Mouse (Mus musculus): Measurements from ENCODE around the gene Cers2. TPM values are rescaled to one million over a fixed set of nuclear protein-coding genes. Genes with fewer than 3 reads are reported as not detected.
"Not testable (repeated sequence)": the region's sequence is repeated elsewhere in the genome, so short reads cannot be mapped to it uniquely, and the experiment has no call there.

Gene Cers2
- polyA plus RNA-seq, 1 experiment, result 124 TPM

DNA sequence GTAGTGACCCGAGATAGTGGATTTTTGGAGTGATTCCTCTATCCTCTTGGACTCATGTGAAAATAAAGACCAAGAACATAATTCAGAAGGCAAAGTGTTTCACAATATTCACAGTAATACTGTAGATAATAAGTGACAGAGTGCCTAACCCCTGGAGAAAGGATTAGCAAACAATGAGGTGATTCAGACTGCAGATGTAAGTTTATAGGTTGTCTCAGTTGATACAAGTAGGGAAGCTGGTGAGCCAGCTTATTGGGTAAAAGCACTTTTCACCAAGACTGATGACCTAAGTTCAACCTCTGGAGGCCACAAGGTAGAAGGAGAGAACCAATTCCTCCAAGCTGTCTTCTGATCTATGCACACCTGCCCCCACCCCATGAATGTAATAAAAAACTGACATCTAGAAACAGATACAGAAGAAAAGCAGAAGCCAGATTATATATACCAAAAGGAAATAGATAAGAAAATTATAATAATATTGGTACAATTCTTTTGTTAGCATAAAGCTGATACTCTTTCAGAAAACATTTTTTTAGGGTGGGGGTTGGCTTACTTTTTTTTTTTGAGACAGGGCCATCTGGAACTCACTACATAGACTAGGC lies 14.3 kb downstream of the Cers2 start:
- H3K4me3 ChIP-seq (replicated peaks), result no peak overlapping the region
- TF ChIP-seq FLI1 (IDR thresholded peaks at IDR 0.05; ENCODE audit: low read length), result no peak
- TF ChIP-seq GATA1 (IDR thresholded peaks at IDR 0.05; ENCODE audit: borderline replicate concordance, low read length), result no peak
- peaks cover 98% of the 10 kb centered on the region for H3K36me3 ChIP-seq (replicated peaks; ENCODE audit: low read length)
- H3K4me1 ChIP-seq, result peaks cover 15% of the 10 kb centered on the region
- H3K27me3 ChIP-seq (replicated peaks), result no peaks in the 10 kb centered on the region
- no peaks in the 10 kb centered on the region for H3K9me3 ChIP-seq

GRCm38 (mm10) chr3:95331528-95331927 lies 16.9 kb downstream of the Cers2 start:
- Histone ChIP-seq H3K27me3 (replicated peaks) (no peaks in the 10 kb centered on the region), H3K36me3 (replicated peaks; ENCODE audit: low read length) (peaks cover 97% of the 10 kb centered on the region), H3K4me3 (replicated peaks) (no peak overlapping the region), H3K4me1 (peaks cover 5% of the 10 kb centered on the region; the same call in 1 of the 2 replicates), H3K9me3 (no peaks in the 10 kb centered on the region)
- TF ChIP-seq GATA1 (IDR thresholded peaks at IDR 0.05; ENCODE audit: borderline replicate concordance, low read length) (no peak), FLI1 (IDR thresholded peaks at IDR 0.05; ENCODE audit: low read length) (no peak)

GRCm38 (mm10) chr3:95337345-95337744 lies 22.8 kb downstream of the Cers2 start:
- no peak for TF ChIP-seq GATA1 (IDR thresholded peaks at IDR 0.05; ENCODE audit: borderline replicate concordance, low read length)
- no peak overlapping the region for H3K4me3 ChIP-seq (replicated peaks)
- peaks cover 98% of the 10 kb centered on the region for H3K36me3 ChIP-seq (replicated peaks; ENCODE audit: low read length)
- no peaks in the 10 kb centered on the region for H3K27me3 ChIP-seq (replicated peaks)
- peaks cover 5% of the 10 kb centered on the region; the same call in 1 of the 2 replicates for H3K4me1 ChIP-seq
- no peaks in the 10 kb centered on the region for H3K9me3 ChIP-seq

- H3K4me3 ChIP-seq (replicated peaks), result no peak overlapping the region
- H3K9me3 ChIP-seq, result no peaks in the 10 kb centered on the region
- H3K27me3 ChIP-seq (replicated peaks), result no peaks in the 10 kb centered on the region
- peaks cover 98% of the 10 kb centered on the region for H3K36me3 ChIP-seq (replicated peaks; ENCODE audit: low read length)
- TF ChIP-seq FLI1 (IDR thresholded peaks at IDR 0.05; ENCODE audit: low read length) (no peak), GATA1 (IDR thresholded peaks at IDR 0.05; ENCODE audit: borderline replicate concordance, low read length) (no peak)
- peaks cover 5% of the 10 kb centered on the region; the same call in 1 of the 2 replicates for H3K4me1 ChIP-seq
Measured at GRCm38 (mm10) chr3:95338251-95338650, 23.7 kb downstream of the Cers2 start.

DNA sequence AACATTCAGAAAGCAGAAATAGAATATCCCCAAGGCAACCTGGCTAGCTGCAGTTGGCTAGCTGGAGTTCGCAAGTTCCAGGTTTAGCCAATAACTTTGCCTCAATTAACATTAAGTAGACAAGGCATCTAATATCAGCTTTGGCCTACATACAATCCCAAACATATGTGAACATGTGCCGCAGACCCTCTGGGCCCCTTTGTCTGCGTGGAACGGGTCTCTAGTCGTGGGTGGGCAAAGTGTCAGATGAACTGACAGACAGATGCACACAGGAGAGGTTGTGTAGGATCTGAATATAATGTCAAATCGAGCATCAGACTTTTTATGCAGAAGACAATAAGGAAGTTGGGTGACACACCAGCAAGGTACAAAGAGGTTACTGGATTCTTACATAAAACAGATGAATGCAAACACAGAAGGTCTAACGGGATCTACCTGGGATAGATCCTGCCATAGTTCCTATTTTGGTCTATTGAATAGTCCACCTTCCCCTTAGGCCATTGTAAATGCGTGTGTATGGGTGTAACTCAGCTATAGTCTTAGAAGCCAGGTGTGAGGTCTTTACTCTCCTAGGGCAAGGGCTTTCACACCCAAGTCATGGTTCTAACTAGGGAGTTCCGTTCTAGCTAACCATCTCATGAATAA lies 28.9 kb downstream of the Cers2 start:
- not testable (repeated sequence) for H3K9me3 ChIP-seq; H3K4me1 ChIP-seq; H3K27me3 ChIP-seq (replicated peaks); H3K4me3 ChIP-seq (replicated peaks)
- H3K36me3 ChIP-seq (replicated peaks; ENCODE audit: low read length), result peaks cover 90% of the 10 kb centered on the region

DNA sequence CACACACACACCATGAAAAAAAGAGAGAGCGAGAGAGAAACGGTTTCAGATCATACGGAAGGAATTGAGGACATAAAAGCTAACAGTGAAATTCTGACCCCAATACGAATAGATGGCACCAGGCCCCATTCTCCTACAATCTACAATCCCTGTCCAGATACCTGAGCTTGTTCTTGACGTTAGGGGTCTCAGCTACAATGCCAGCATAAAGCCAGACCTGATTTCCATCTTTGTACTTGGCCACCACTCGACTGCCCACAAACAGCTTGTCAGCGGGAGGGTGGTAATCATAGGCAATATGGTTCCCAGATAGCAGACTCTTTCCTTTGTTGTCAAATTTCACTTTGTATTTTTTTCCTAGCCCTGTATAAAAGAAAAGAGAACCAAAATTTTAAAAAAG lies 31.9 kb downstream of the Cers2 start:
- no peaks in the 10 kb centered on the region for H3K9me3 ChIP-seq
- TF ChIP-seq FLI1 (IDR thresholded peaks at IDR 0.05; ENCODE audit: low read length) (no peak), GATA1 (IDR thresholded peaks at IDR 0.05; ENCODE audit: borderline replicate concordance, low read length) (no peak)

DNA sequence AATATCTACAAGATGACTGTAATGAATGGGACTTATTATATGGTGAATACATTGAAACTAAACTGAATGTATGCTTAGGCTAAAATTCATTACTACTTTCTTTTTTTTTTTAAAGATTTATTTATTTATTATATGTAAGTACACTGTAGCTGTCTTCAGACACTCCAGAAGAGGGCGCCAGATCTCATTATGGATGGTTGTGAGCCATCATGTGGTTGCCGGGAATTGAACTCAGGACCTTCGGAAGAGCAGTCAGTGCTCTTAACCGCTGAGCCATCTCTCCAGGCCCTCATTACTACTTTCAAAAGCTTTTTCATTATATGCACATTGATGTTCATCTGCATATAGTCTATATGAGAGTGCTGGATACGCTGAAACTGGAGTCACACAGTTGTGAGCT lies 33.8 kb downstream of the Cers2 start:
- peaks cover 80% of the 10 kb centered on the region for H3K36me3 ChIP-seq (replicated peaks; ENCODE audit: low read length)

More for the DNA sequence above, 31.9 kb downstream of the Cers2 start:
- no peaks in the 10 kb centered on the region for H3K27me3 ChIP-seq (replicated peaks)
- H3K36me3 ChIP-seq (replicated peaks; ENCODE audit: low read length), result peaks cover 81% of the 10 kb centered on the region
- no peaks in the 10 kb centered on the region for H3K4me1 ChIP-seq
- no peak overlapping the region for H3K4me3 ChIP-seq (replicated peaks)

DNA sequence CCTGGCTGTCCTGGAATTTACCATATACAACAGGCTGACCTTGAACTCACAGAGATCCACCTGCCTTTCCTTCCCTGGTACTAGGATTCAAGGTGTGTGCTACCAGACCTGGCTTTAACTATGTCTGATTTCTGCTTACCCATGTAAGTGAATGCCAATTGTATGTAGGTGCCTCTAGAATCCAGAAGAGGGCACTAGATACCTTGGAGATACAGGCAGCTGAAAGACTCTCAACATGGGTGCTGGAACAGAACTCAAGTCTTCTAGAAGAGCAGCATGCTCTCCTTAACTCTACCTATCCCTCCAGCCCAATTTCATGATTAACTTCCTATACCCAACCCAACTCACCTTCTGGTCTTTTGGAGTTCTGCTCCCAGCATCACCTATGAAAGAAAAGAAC lies 34.9 kb downstream of the Cers2 start:
- Histone ChIP-seq H3K4me1 (no peaks in the 10 kb centered on the region; the same call in 1 of the 2 replicates), H3K4me3 (replicated peaks) (no peak overlapping the region), H3K36me3 (replicated peaks; ENCODE audit: low read length) (peaks cover 82% of the 10 kb centered on the region), H3K9me3 (no peaks in the 10 kb centered on the region), H3K27me3 (replicated peaks) (no peaks in the 10 kb centered on the region)
- no peak for TF ChIP-seq FLI1 (IDR thresholded peaks at IDR 0.05; ENCODE audit: low read length)
- no peak for TF ChIP-seq GATA1 (IDR thresholded peaks at IDR 0.05; ENCODE audit: borderline replicate concordance, low read length)

More for the DNA sequence above, 33.8 kb downstream of the Cers2 start:
- not testable (repeated sequence) for H3K27me3 ChIP-seq (replicated peaks); H3K9me3 ChIP-seq; H3K4me3 ChIP-seq (replicated peaks); H3K4me1 ChIP-seq

GRCm38 (mm10) chr3:95355911-95356544 lies 41.4 kb downstream of the Cers2 start:
- Histone ChIP-seq H3K9me3 (peaks cover 19% of the 10 kb centered on the region), H3K36me3 (replicated peaks; ENCODE audit: low read length) (peaks cover 34% of the 10 kb centered on the region), H3K4me1 (peaks cover 19% of the 10 kb centered on the region)
- not testable (repeated sequence) for H3K4me3 ChIP-seq (replicated peaks); H3K27me3 ChIP-seq (replicated peaks)

GRCm38 (mm10) chr3:95356701-95357449 lies 42.3 kb downstream of the Cers2 start, which contains the start of gene Setdb1:
Gene Setdb1, minus strand, starts transcription at chr3:95357202.
- H3K36me3 ChIP-seq (replicated peaks; ENCODE audit: low read length), result peaks cover 30% of the 10 kb centered on the region
- not testable (repeated sequence) for H3K27me3 ChIP-seq (replicated peaks)
- peaks cover 19% of the 10 kb centered on the region for H3K9me3 ChIP-seq
- H3K4me1 ChIP-seq, result peaks cover 19% of the 10 kb centered on the region
- H3K4me3 ChIP-seq (replicated peaks), result peak within 1 kb of the TSS; percentile 92
